Mouse (Mus musculus) hindbrain, postnatal 0 days (tissue): Measurements from ENCODE around the gene Slc25a35. TPM values are rescaled to one million over a fixed set of nuclear protein-coding genes. Genes with fewer than 3 reads are reported as not detected.

Experiments used
- ATAC-seq: fragments of 200-750 bp; cut with Nextera tagmentation; 2 replicates; pipeline ENCODE4 v1.8.0; 2017; ENCODE audit warnings: mild to moderate bottlenecking, moderate TSS enrichment, moderate library complexity
- DNase-seq: peaks from one replicate; pipeline ENCODE4 v3.0.0-alpha.2; 2015; ENCODE audit warnings: low spot score
- H3K27ac ChIP-seq: fragments of 300-500 bp; sonication (generic); 2 replicates; pipeline ENCODE4 v1.5.1; 2014; ENCODE audit warnings: mild to moderate bottlenecking
- H3K27me3 ChIP-seq: fragments of 300-500 bp; sonication (generic); 2 replicates; pipeline ENCODE4 v1.6.1; 2014; ENCODE audit warnings: low read length, mixed read lengths; ENCODE audit not compliant: insufficient read depth
- H3K36me3 ChIP-seq: fragments of 300-500 bp; sonication (generic); 2 replicates; pipeline ENCODE4 v1.6.1; 2014; ENCODE audit warnings: low read length, mixed read lengths; ENCODE audit not compliant: insufficient read depth
- H3K4me1 ChIP-seq: fragments of 300-500 bp; sonication (generic); 2 replicates; pipeline ENCODE4 v1.6.1; 2014; ENCODE audit warnings: antibody characterized with exemption, low read length, mixed read lengths; ENCODE audit not compliant: insufficient read depth
- H3K4me2 ChIP-seq: fragments of 300-500 bp; sonication (generic); 2 replicates; pipeline ENCODE4 v1.6.1; 2014; ENCODE audit warnings: low read depth, mild to moderate bottlenecking, low read length, moderate library complexity, mixed read lengths
- H3K4me3 ChIP-seq: fragments of 300-500 bp; sonication (generic); 2 replicates; pipeline ENCODE4 v1.5.1; 2014; ENCODE audit warnings: low read length
- H3K9ac ChIP-seq: fragments of 300-500 bp; sonication (generic); replicated peaks from 2 replicates; pipeline ENCODE4 v1.6.1; 2014; ENCODE audit warnings: mild to moderate bottlenecking, low read length, moderate library complexity, mixed read lengths
- H3K9me3 ChIP-seq: fragments of 300-500 bp; sonication (generic); 2 replicates; pipeline ENCODE4 v1.6.1; 2016; ENCODE audit warnings: low read length, mixed read lengths
- CTCF ChIP-seq: IDR thresholded peaks from 2 replicates; pipeline ENCODE4 v1.5.1; 2016; ENCODE audit warnings: antibody characterized with exemption, control low read depth, low read depth
- WGBS: fragments of 180-500 bp; shearing (Covaris S2); extraction: QIAGEN DNeasy Blood & Tissue Kit; methylation state at CpG from one replicate; pipeline ENCODE4 v1.1.7; 2014; 5-methylcytosine and 5-hydroxymethylcytosine counted together
- polyA plus RNA-seq: library from polyadenylated mRNA; unstranded; fragments of >200 nt; fragmentation: Nextera tagmentation; extraction: Ambion mirVana; gene quantifications from 2 replicates; pipeline ENCODE4 v1.2.1, GENCODE M21; 2015
- total RNA-seq: library from RNA; depleted of rRNA; stranded (reverse); fragments of >200 nt; gene quantifications from 2 replicates; pipeline ENCODE4 v1.2.3, GENCODE M21; 2014

Gene Slc25a35
- total and polyA plus RNA-seq, 2 experiments from 2014 or later = 2.0 to 2.3 TPM

DNA sequence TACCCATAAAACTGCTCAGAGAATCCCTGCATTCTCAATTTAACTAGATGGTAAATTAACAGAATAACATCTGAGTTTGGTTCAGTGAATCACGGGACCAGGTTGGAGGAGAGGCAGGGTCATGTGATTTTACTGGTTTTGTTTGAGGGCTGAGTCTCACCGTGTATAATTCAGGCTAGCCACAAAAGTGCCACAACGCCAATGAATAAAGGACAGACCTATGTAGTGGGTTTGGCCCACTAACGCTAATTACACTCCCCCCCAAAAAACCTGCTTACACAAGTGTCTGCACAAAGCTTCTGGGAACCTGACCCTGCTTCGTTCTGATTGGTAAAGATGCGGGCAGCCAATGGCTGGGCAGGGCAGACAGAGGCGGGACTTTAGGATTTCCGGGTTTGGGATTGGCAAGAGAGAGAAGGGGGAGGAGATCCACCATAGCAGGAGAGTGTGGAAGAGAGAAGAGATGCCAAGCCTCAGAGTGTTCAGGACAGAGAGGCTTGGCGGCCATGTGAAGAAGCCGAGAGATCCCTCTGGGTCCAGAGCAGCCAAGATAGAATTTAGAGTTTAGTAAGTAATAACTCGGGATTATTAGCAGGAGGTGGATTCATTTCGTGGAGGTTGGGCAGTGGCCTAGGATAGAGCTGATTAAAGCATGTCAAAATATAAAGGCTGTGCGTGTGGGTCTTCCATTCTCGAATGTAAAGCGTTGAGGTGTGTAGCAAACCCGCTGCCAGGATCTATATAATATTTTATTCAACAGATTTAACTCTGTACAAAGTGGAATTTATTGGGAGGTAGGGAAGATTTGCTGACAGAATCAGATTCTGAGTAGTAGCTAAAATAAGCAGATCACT lies 28.3 kb upstream of the Slc25a35 start:
- DNase-seq = peak; percentile 95
- under 1% methylated on average over 16 of the region's 16 CpGs for WGBS

DNA sequence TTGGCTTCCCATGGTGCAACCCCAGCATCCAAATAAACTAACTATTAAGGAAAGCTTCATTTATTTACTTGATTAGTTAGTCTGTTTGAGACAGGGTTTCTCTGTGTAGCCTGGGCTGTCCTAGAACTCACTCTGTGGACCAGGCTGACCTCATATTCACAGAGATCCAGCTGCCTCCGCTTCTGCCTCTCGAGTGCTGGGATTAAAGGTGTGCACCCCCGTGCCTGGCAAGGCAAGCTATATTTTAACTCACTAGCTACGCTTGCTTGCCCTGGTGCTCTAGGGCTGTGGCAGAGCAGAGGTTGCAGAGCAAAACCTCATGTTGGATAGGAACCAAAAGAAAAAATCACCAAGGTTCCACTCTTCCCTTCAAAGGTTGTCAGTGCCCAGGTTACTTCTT lies 27.4 kb upstream of the Slc25a35 start:
- ATAC-seq (no peak), DNase-seq (no peak)
- no peaks in the 10 kb centered on the region for H3K27me3 ChIP-seq
- H3K9me3 ChIP-seq = no peaks in the 10 kb centered on the region
- peak overlapping the region; percentile 42; the same call in 1 of the 2 replicates for H3K27ac ChIP-seq
- H3K36me3 ChIP-seq = no peaks in the 10 kb centered on the region
- peak overlapping the region; percentile 44 for H3K4me3 ChIP-seq
- WGBS = 46% methylated on average over 4 of the region's 4 CpGs
- peak overlapping the region; percentile 55 for H3K9ac ChIP-seq
- H3K4me2 ChIP-seq = peak overlapping the region; percentile 62
- no peaks in the 10 kb centered on the region for H3K4me1 ChIP-seq
- TF ChIP-seq CTCF = no peak

More for the DNA sequence above, 28.3 kb upstream of the Slc25a35 start:
- H3K4me2 ChIP-seq = peak overlapping the region; percentile 62
- no peak for TF ChIP-seq CTCF
- peak; percentile 99 for ATAC-seq
- no peaks in the 10 kb centered on the region for H3K9me3 ChIP-seq
- peak overlapping the region; percentile 55 for H3K9ac ChIP-seq
- H3K4me1 ChIP-seq = no peaks in the 10 kb centered on the region
- peak overlapping the region; percentile 44 for H3K4me3 ChIP-seq
- H3K27me3 ChIP-seq = no peaks in the 10 kb centered on the region
- peak overlapping the region; percentile 80 for H3K27ac ChIP-seq
- H3K36me3 ChIP-seq = no peaks in the 10 kb centered on the region

DNA sequence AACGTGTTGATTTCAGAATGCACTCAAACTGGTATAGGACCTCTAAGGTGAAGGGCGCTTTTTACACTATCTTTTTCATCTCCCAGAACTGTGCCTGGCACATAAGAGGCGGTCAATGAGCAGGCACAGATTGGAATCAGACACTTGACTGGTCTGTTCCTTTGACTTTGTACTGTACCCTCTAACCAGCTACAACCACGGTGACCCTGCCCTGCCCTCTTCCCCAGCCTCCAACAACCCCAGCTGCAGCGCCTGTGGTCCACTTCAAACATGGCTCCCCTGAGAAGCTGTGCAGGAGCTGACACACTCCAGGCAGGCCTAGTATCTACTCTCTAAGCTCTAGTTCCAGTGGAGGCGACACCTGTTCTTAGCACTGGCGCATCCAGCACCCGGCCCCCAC lies 25.2 kb upstream of the Slc25a35 start:
- H3K9ac ChIP-seq = no peak overlapping the region
- H3K4me3 ChIP-seq = no peak overlapping the region
- H3K36me3 ChIP-seq = no peaks in the 10 kb centered on the region
- TF ChIP-seq CTCF = no peak
- no peak for DNase-seq
- no peak for ATAC-seq
- H3K4me2 ChIP-seq = no peak overlapping the region
- H3K27ac ChIP-seq = no peak overlapping the region
- WGBS = 91% methylated on average over 8 of the region's 8 CpGs
- no peaks in the 10 kb centered on the region for H3K27me3 ChIP-seq
- H3K4me1 ChIP-seq = no peaks in the 10 kb centered on the region
- no peaks in the 10 kb centered on the region for H3K9me3 ChIP-seq

GRCm38 (mm10) chr11:68945245-68945644 lies 22.7 kb upstream of the Slc25a35 start:
- H3K9me3 ChIP-seq = no peaks in the 10 kb centered on the region
- H3K36me3 ChIP-seq = no peaks in the 10 kb centered on the region
- no peaks in the 10 kb centered on the region for H3K27me3 ChIP-seq
- no peak for ATAC-seq
- no peak overlapping the region for H3K9ac ChIP-seq
- no peak overlapping the region for H3K27ac ChIP-seq
- TF ChIP-seq CTCF = no peak
- DNase-seq = no peak
- no peaks in the 10 kb centered on the region for H3K4me1 ChIP-seq
- H3K4me3 ChIP-seq = no peak overlapping the region
- WGBS = 89% methylated on average over 2 of the region's 2 CpGs
- H3K4me2 ChIP-seq = no peak overlapping the region

DNA sequence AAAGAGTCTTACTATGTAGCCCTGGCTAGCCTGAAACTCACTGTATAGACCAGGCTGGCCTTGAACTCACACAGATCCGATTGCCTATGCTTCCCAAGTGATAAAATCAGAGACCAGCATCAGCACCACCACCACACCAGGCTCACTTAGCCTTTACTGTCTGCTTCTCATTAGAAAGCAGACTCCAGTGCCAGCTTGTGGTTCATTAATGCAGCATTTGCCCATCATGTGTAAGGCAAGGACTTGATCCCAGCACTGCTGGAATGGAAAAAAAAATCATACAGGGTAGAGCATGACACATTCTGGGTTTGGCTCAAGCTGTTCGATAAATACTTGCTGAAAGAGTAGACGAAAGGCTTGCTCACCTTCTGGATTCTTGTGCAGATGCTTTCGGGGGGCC lies 21.9 kb upstream of the Slc25a35 start:
- DNase-seq = no peak
- Histone ChIP-seq H3K27me3 (no peaks in the 10 kb centered on the region), H3K36me3 (no peaks in the 10 kb centered on the region), H3K9ac (no peak overlapping the region), H3K4me3 (no peak overlapping the region), H3K9me3 (no peaks in the 10 kb centered on the region), H3K27ac (peak overlapping the region; percentile 86; the same call in 1 of the 2 replicates), H3K4me1 (no peaks in the 10 kb centered on the region), H3K4me2 (peak overlapping the region; percentile 58)
- 83% methylated on average over 4 of the region's 4 CpGs for WGBS
- TF ChIP-seq CTCF = no peak
- ATAC-seq = no peak

DNA sequence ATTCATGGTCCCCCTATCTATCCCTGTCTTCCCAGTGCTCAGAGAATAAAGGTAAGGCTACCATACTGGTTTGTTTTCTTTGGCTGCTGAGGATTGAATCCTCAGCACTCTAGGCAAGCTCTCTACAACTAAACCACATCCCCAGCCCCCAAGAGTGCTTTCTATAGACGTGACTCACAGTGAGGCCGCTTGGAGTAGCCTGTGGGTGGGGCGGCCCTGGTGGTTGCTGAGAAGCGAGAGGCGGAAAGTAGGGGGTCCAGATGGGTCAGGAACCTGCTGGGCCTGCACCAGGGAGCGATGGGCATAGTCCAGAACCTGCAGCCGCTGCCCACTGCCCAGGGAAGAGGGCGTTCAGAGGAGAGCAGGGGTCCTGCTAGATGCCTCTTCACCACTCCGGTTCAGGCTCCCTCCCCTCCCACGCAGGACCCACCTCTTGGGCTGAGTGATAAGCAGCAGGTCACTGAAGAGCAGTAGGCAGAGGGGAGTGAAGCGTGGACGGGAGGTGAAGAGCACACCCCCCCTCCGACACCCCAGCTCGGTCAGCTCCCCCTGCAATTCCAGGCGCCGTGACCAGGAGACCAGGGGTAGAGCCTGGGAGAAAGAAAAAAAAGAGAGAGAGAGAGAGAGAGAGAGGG lies 21.0 kb upstream of the Slc25a35 start:
- H3K9me3 ChIP-seq = no peaks in the 10 kb centered on the region
- 6% methylated on average over 16 of the region's 16 CpGs for WGBS
- H3K27me3 ChIP-seq = no peaks in the 10 kb centered on the region
- H3K4me2 ChIP-seq = peak overlapping the region; percentile 58
- H3K27ac ChIP-seq = peak overlapping the region; percentile 86
- DNase-seq = peak; percentile 43
- H3K4me3 ChIP-seq = peak overlapping the region; percentile 34
- ATAC-seq = peak; percentile 66
- TF ChIP-seq CTCF = no peak
- no peaks in the 10 kb centered on the region for H3K4me1 ChIP-seq
- peak overlapping the region; percentile 49 for H3K9ac ChIP-seq
- H3K36me3 ChIP-seq = no peaks in the 10 kb centered on the region
